Mouse (Mus musculus): ENCODE measurements around the gene Unc93a. TPM values are rescaled to one million over a fixed set of nuclear protein-coding genes. Genes with fewer than 3 reads are reported as not detected.
"Not testable (repeated sequence)": the region's sequence is repeated elsewhere in the genome, so short reads cannot be mapped to it uniquely, and the experiment has no call there.

Unc93a gene
- not detected in 2 replicates for polyA plus RNA-seq (2011; ENCODE audit: insufficient read depth, insufficient read length, low replicate concordance, missing spikeins)

- H3K27ac ChIP-seq (ENCODE audit: control insufficient read depth, insufficient read depth, low read depth, low read length, poor library complexity); H3K4me1 ChIP-seq (ENCODE audit: control insufficient read depth, insufficient read depth, low read length); H3K4me3 ChIP-seq (replicated peaks; ENCODE audit: control insufficient read depth, low read depth, low read length): not testable (repeated sequence)
- 80% methylated on average over 3 of the region's 4 CpGs for WGBS
These were observed at the start of gene Unc93a for GRCm38 (mm10) chr17:13131710-13132109. Unc93a (minus strand) TSS chr17:13131810.

GRCm38 (mm10) chr17:13180491-13180890 lies 48.9 kb upstream of the Unc93a start:
- not testable (repeated sequence) for H3K4me3 ChIP-seq (replicated peaks; ENCODE audit: control insufficient read depth, low read depth, low read length); H3K4me1 ChIP-seq (ENCODE audit: control insufficient read depth, insufficient read depth, low read length); H3K27ac ChIP-seq (ENCODE audit: control insufficient read depth, insufficient read depth, low read depth, low read length, poor library complexity)
- whole genome bisulfite sequencing = 85% methylated on average over 5 of the region's 5 CpGs

DNA sequence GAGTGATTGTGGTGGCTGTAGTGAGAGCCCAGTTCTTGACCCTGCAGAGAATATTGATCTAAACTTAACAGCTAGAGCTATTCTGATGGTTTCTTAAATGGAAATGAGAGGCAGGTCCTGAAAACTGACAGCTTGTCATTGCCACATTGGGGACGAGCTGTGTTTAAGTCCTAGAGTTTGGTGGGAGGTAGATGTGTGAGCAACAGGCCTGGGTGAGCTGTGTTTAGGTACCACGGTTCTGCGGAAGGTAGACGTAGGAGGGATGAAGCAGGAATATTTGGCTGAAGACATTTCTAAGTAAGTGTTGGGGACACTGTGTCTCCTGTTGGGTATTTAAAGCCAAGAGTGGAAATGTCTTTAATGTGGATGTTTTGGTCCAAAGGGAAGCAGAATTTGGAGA lies 47.4 kb upstream of the Unc93a start:
- 73% methylated on average over 4 of the region's 4 CpGs for whole genome bisulfite sequencing
- not testable (repeated sequence) for H3K4me3 ChIP-seq (replicated peaks; ENCODE audit: control insufficient read depth, low read depth, low read length); H3K4me1 ChIP-seq (ENCODE audit: control insufficient read depth, insufficient read depth, low read length); H3K27ac ChIP-seq (ENCODE audit: control insufficient read depth, insufficient read depth, low read depth, low read length, poor library complexity)

- H3K4me3 ChIP-seq (replicated peaks; ENCODE audit: control insufficient read depth, low read depth, low read length); H3K4me1 ChIP-seq (ENCODE audit: control insufficient read depth, insufficient read depth, low read length); H3K27ac ChIP-seq (ENCODE audit: control insufficient read depth, insufficient read depth, low read depth, low read length, poor library complexity): not testable (repeated sequence)
- WGBS = 62% methylated on average over 1 of the region's 1 CpGs
These were observed 46.2 kb upstream of the Unc93a start for GRCm38 (mm10) chr17:13177796-13178195.

GRCm38 (mm10) chr17:13175609-13176008 lies 44.0 kb upstream of the Unc93a start:
- not testable (repeated sequence) for H3K4me1 ChIP-seq (ENCODE audit: control insufficient read depth, insufficient read depth, low read length); H3K27ac ChIP-seq (ENCODE audit: control insufficient read depth, insufficient read depth, low read depth, low read length, poor library complexity); H3K4me3 ChIP-seq (replicated peaks; ENCODE audit: control insufficient read depth, low read depth, low read length)
- WGBS = 56% methylated on average over 1 of the region's 1 CpGs

DNA sequence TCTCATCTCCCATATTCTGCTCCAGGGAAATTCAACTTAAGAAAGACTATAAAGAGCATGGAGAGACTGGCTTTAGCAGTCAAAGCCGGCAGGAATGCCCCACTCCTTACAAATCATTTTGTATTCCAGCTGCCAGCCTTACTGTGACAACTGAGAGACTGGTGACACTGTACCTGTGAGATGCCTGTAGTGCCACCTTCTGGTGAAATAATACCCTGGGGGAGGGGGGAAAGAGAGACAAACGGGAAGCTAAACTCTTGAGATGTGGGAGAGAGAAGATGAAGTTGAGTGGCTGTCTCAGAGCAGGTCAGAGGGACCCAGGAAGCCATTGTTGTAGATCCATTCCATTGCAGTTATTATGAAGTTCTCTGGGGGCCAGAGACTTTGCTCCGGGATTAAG lies 42.4 kb upstream of the Unc93a start:
- H3K4me3 ChIP-seq (replicated peaks; ENCODE audit: control insufficient read depth, low read depth, low read length); H3K4me1 ChIP-seq (ENCODE audit: control insufficient read depth, insufficient read depth, low read length); H3K27ac ChIP-seq (ENCODE audit: control insufficient read depth, insufficient read depth, low read depth, low read length, poor library complexity): not testable (repeated sequence)
- 27% methylated on average over 2 of the region's 3 CpGs for WGBS

GRCm38 (mm10) chr17:13173578-13173977 lies 42.0 kb upstream of the Unc93a start:
- 45% methylated on average over 6 of the region's 6 CpGs for WGBS
- H3K27ac ChIP-seq (ENCODE audit: control insufficient read depth, insufficient read depth, low read depth, low read length, poor library complexity); H3K4me3 ChIP-seq (replicated peaks; ENCODE audit: control insufficient read depth, low read depth, low read length); H3K4me1 ChIP-seq (ENCODE audit: control insufficient read depth, insufficient read depth, low read length): not testable (repeated sequence)

- H3K4me3 ChIP-seq (replicated peaks; ENCODE audit: control insufficient read depth, low read depth, low read length); H3K27ac ChIP-seq (ENCODE audit: control insufficient read depth, insufficient read depth, low read depth, low read length, poor library complexity); H3K4me1 ChIP-seq (ENCODE audit: control insufficient read depth, insufficient read depth, low read length): not testable (repeated sequence)
- WGBS = 62% methylated on average over 7 of the region's 7 CpGs
These were observed 14.5 kb upstream of the Unc93a start for GRCm38 (mm10) chr17:13146128-13146527.

DNA sequence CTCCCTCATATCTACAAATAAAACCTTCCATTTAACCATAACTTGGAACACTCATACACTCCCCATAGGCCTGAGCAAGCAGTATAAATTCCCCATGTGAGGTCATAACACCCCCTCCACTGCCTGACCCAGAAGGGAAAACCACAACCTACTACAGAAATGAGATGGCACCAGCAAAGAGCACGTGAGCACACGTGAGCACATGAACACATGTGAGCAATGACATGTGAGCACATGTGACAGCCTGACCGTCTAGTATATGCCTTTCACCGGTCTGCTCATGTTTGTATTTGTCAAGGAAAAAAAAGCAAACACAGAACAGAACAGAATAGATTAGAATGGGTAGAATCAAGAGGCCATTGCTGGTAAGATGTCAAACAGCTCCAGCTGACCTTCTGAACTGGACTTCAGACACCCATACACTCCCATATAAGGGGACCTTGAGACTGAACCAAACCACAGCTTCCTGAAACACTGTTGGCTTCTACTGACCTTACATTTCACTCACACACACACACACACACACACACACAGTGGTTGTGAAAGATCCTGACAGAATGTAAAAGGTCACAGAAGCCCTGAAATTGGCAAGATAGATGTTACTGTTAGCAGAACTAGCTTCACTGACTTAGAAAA lies 13.1 kb upstream of the Unc93a start:
- H3K4me1 ChIP-seq (ENCODE audit: control insufficient read depth, insufficient read depth, low read length); H3K4me3 ChIP-seq (replicated peaks; ENCODE audit: control insufficient read depth, low read depth, low read length); H3K27ac ChIP-seq (ENCODE audit: control insufficient read depth, insufficient read depth, low read depth, low read length, poor library complexity): not testable (repeated sequence)
- WGBS = 16% methylated on average over 4 of the region's 4 CpGs

DNA sequence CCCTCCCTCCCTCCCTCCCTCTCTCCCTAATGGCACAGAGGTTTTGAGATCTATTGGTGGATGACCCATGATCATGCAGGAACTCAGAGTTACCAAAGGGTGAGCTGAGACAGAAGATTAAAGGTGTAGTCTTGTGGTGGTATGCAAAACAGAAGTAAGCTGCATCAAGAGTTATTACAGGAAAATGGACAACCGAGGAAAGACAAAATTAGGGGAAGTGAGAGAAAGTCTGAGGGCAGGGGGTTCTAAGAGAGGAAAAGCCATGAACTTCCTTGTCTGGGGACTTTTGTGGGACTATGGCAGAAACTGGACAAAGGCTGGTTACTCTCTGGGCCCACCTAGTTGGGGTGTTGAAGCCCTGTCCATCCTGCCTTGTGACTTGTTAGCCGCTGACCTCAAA lies 11.1 kb upstream of the Unc93a start:
- no CpG with 5 or more reads among the region's 2 CpGs for WGBS
- H3K4me3 ChIP-seq (replicated peaks; ENCODE audit: control insufficient read depth, low read depth, low read length); H3K27ac ChIP-seq (ENCODE audit: control insufficient read depth, insufficient read depth, low read depth, low read length, poor library complexity); H3K4me1 ChIP-seq (ENCODE audit: control insufficient read depth, insufficient read depth, low read length): not testable (repeated sequence)

DNA sequence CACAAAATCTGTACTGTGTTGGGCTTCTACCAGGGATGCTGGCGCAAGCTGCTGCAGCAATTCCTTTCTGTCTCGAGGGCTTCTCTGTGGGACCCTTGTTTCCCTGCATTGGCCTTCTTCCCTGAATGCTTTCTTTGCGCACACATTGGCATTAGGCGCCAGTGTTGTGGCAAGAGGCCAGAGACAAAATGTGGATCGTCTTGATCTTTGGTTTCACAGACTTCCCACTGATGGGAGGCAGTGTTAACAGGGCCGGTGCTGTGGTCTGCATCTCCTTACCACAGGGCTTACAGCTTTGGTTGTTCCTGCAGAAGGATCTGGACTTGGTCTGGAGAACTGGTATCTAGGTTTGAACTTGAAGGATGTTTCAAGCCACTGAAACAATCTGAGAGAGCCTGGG lies 3.7 kb upstream of the Unc93a start:
- 14% methylated on average over 2 of the region's 6 CpGs for WGBS
- H3K27ac ChIP-seq (ENCODE audit: control insufficient read depth, insufficient read depth, low read depth, low read length, poor library complexity); H3K4me1 ChIP-seq (ENCODE audit: control insufficient read depth, insufficient read depth, low read length); H3K4me3 ChIP-seq (replicated peaks; ENCODE audit: control insufficient read depth, low read depth, low read length): not testable (repeated sequence)

DNA sequence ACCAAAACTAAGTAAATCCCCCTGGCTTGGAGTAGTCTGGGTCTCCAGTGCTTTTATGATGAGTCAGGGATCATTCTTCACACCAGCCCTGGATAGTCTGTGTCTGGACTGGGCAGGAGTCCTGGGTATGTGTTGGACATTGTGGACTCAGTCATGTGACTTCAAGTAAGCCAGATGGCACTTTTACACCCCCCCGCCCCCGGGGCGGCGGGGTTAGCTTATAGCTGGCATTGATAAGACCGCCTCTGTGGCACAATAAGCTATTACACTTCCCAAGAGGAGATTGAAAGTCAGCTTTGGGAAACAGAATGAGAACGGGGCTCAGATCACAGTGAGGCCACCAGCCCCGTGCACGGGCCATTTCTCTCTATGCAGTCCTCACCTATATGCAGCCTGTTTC lies 742 bp upstream of the Unc93a start:
- H3K4me3 ChIP-seq (replicated peaks; ENCODE audit: control insufficient read depth, low read depth, low read length); H3K27ac ChIP-seq (ENCODE audit: control insufficient read depth, insufficient read depth, low read depth, low read length, poor library complexity); H3K4me1 ChIP-seq (ENCODE audit: control insufficient read depth, insufficient read depth, low read length): not testable (repeated sequence)
- 79% methylated on average over 8 of the region's 8 CpGs for WGBS

GRCm38 (mm10) chr17:13129737-13130465 lies 1.7 kb downstream of the Unc93a start:
- not testable (repeated sequence) for H3K4me1 ChIP-seq (ENCODE audit: control insufficient read depth, insufficient read depth, low read length); H3K27ac ChIP-seq (ENCODE audit: control insufficient read depth, insufficient read depth, low read depth, low read length, poor library complexity); H3K4me3 ChIP-seq (replicated peaks; ENCODE audit: control insufficient read depth, low read depth, low read length)
- 56% methylated on average over 9 of the region's 11 CpGs for WGBS

DNA sequence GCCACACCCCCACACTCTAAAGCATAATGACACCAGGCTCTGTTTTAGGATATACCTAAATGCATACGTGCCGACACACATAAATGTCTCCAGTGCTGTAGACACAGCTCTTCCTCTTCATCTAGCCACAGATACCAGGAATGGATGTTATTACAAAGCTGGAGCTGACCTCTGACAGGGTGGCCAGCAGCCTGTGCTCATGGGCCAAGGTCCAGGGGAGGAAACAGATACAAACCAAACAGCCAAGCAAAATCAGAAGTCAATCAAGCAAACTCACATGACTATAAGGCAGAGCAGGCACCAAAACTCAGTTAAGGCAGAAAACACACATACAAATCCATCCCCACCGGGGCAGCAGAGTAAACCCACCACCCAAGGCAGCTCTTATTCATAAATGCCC lies 2.3 kb downstream of the Unc93a start:
- H3K4me1 ChIP-seq (ENCODE audit: control insufficient read depth, insufficient read depth, low read length); H3K27ac ChIP-seq (ENCODE audit: control insufficient read depth, insufficient read depth, low read depth, low read length, poor library complexity); H3K4me3 ChIP-seq (replicated peaks; ENCODE audit: control insufficient read depth, low read depth, low read length): not testable (repeated sequence)
- no CpG with 5 or more reads among the region's 3 CpGs for WGBS

Data from bone marrow, adult 2 months (tissue).